Mouse (Mus musculus) inflammation-experienced regulatory T-cells, adult 6 months (primary cell): ENCODE results near the gene Specc1. TPM values are rescaled to one million over a fixed set of nuclear protein-coding genes. Genes with fewer than 3 reads are reported as not detected.
A peak's percentile ranks its signal among the peaks of the same experiment; 100 is the strongest.

Source experiments
- ATAC-seq: one replicate; pipeline ENCODE4 v1.8.0; 2017
- polyA plus RNA-seq, 3 experiments: library from polyadenylated mRNA; unstranded; fragments of 100-300 nt; shearing (Covaris generic); gene quantifications; one replicate each; pipeline ENCODE4 v1.2.1; 2017

Gene Specc1
- polyA plus RNA-seq, 3 experiments from 2014 or later, result 0.87 to 6.0 (median 3.3) TPM

- ATAC-seq, result no peak
Measured at GRCm38 (mm10) chr11:62106401-62106871, 149.9 kb downstream of the Specc1 start.

- no peak for ATAC-seq
Measured at GRCm38 (mm10) chr11:62107272-62107836, 150.8 kb downstream of the Specc1 start.

- no peak for ATAC-seq
Measured at GRCm38 (mm10) chr11:62118561-62118960, 162.0 kb downstream of the Specc1 start.

GRCm38 (mm10) chr11:62119871-62120270 lies 163.3 kb downstream of the Specc1 start:
- no peak for ATAC-seq

- no peak for ATAC-seq
Measured at GRCm38 (mm10) chr11:62121365-62121764, 164.8 kb downstream of the Specc1 start.

GRCm38 (mm10) chr11:62127692-62128091 lies 171.1 kb downstream of the Specc1 start:
- no peak for ATAC-seq

- ATAC-seq, result no peak
Measured at GRCm38 (mm10) chr11:62128197-62128596, 171.6 kb downstream of the Specc1 start.

GRCm38 (mm10) chr11:62130191-62130590 lies 173.6 kb downstream of the Specc1 start:
- no peak for ATAC-seq

- ATAC-seq, result no peak
Measured at GRCm38 (mm10) chr11:62130685-62131295, 174.2 kb downstream of the Specc1 start.

GRCm38 (mm10) chr11:62131601-62132000 lies 175.0 kb downstream of the Specc1 start:
- peak; percentile 72 for ATAC-seq

GRCm38 (mm10) chr11:62134191-62134590 lies 177.6 kb downstream of the Specc1 start:
- no peak for ATAC-seq

- no peak for ATAC-seq
Measured at GRCm38 (mm10) chr11:62145216-62146110, 188.9 kb downstream of the Specc1 start.

- no peak for ATAC-seq
Measured at GRCm38 (mm10) chr11:62146661-62147060, 190.1 kb downstream of the Specc1 start.

GRCm38 (mm10) chr11:62148026-62148425 lies 191.5 kb downstream of the Specc1 start:
- no peak for ATAC-seq

GRCm38 (mm10) chr11:62148449-62148848 lies 191.9 kb downstream of the Specc1 start:
- ATAC-seq, result no peak

GRCm38 (mm10) chr11:62153057-62153456 lies 196.5 kb downstream of the Specc1 start:
- ATAC-seq, result no peak

- no peak for ATAC-seq
Measured at GRCm38 (mm10) chr11:62159803-62160202, 203.2 kb downstream of the Specc1 start.

GRCm38 (mm10) chr11:62161450-62161849 lies 204.9 kb downstream of the Specc1 start:
- no peak for ATAC-seq

- no peak for ATAC-seq
Measured at GRCm38 (mm10) chr11:62164357-62164756, 207.8 kb downstream of the Specc1 start.

GRCm38 (mm10) chr11:62166503-62166902 lies 209.9 kb downstream of the Specc1 start:
- ATAC-seq, result no peak

- no peak for ATAC-seq
Measured at GRCm38 (mm10) chr11:62168146-62168545, 211.6 kb downstream of the Specc1 start.

GRCm38 (mm10) chr11:62177395-62178113 lies 221.0 kb downstream of the Specc1 start:
- ATAC-seq, result no peak

- ATAC-seq, result no peak
Measured at GRCm38 (mm10) chr11:62180791-62181190, 224.2 kb downstream of the Specc1 start.
